Mouse (Mus musculus) left cerebral cortex, postnatal 36 days (tissue): Measurements from ENCODE around the gene Gipr. TPM values are rescaled to one million over a fixed set of nuclear protein-coding genes. Genes with fewer than 3 reads are reported as not detected.
A peak's percentile ranks its signal among the peaks of the same experiment; 100 is the strongest.
"Not testable (repeated sequence)": the region's sequence is repeated elsewhere in the genome, so short reads cannot be mapped to it uniquely, and the experiment has no call there.

Experiments
- DNase-seq, 2 experiments: peaks; one replicate each; pipeline ENCODE4 v3.0.0; 2021 to 2022; ENCODE audit warnings: low spot score in 2 of 2, mixed read lengths in 1 of 2
- intact Hi-C: fragments of 180-260 bp; cut with DNase I; formaldehyde crosslinking; loops from one replicate; pipeline ENCODE4 v1.15.1; 2025
- total RNA-seq, 2 experiments: library from RNA; stranded (reverse); gene quantifications; 2 replicates each; pipeline ENCODE4 v1.2.3; 2021

Gene Gipr
- total RNA-seq, 2 experiments from 2014 or later = 0.89 to 2.6 TPM

- intact Hi-C loops = loop anchor here (1.0 kb wide), 1 partner anchor 14 kb away; no protein-coding TSS in a partner anchor
- DNase-seq = no peak
Measured at GRCm38 (mm10) chr7:19155825-19156475, 10.0 kb downstream of the Gipr start.

GRCm38 (mm10) chr7:19154796-19155195, 11.1 kb downstream of the Gipr start:
- DNase-seq = no peak
- intact Hi-C loops = no loop called here

- intact Hi-C loops, DNase-seq: not testable (repeated sequence)
Measured at GRCm38 (mm10) chr7:19151121-19151520, 14.8 kb downstream of the Gipr start.

GRCm38 (mm10) chr7:19149626-19150025, 16.3 kb downstream of the Gipr start, which contains the start of gene Snrpd2:
TSS of gene Snrpd2 (plus strand) at chr7:19149722.
- peak; percentile 94 for DNase-seq
- intact Hi-C loops = no loop called here

GRCm38 (mm10) chr7:19148875-19149541, 16.9 kb downstream of the Gipr start, which contains the start of gene Qpctl:
TSS of gene Qpctl (minus strand) at chr7:19149291.
- peak; percentile 97 to 98 for DNase-seq
- intact Hi-C loops = no loop called here

- intact Hi-C loops = no loop called here
- DNase-seq = no peak
Measured at GRCm38 (mm10) chr7:19148180-19148874, 17.6 kb downstream of the Gipr start.

- intact Hi-C loops = no loop called here
Measured at GRCm38 (mm10) chr7:19147497-19148045, 18.4 kb downstream of the Gipr start.

GRCm38 (mm10) chr7:19146793-19147192, 19.1 kb downstream of the Gipr start:
- intact Hi-C loops = no loop called here
- no peak for DNase-seq

More at GRCm38 (mm10) chr7:19147497-19148045, 18.4 kb downstream of the Gipr start:
- DNase-seq = no peak

GRCm38 (mm10) chr7:19137380-19137779, 28.5 kb downstream of the Gipr start:
- intact Hi-C loops = no loop called here
- DNase-seq = peak; percentile 49 to 66

- DNase-seq = peak; percentile 71 to 73
- intact Hi-C loops = no loop called here
Measured at GRCm38 (mm10) chr7:19136673-19137334, 29.1 kb downstream of the Gipr start.

- intact Hi-C loops = no loop called here
- no peak for DNase-seq
Measured at GRCm38 (mm10) chr7:19136168-19136567, 29.8 kb downstream of the Gipr start.

GRCm38 (mm10) chr7:19131324-19131848, 34.5 kb downstream of the Gipr start:
- intact Hi-C loops = no loop called here
- DNase-seq = peak; percentile 95 to 96

- intact Hi-C loops = no loop called here
- no peak for DNase-seq
Measured at GRCm38 (mm10) chr7:19130657-19131056, 35.3 kb downstream of the Gipr start.

GRCm38 (mm10) chr7:19129396-19129795, 36.5 kb downstream of the Gipr start:
- no peak for DNase-seq
- intact Hi-C loops = no loop called here

- no peak for DNase-seq
- intact Hi-C loops = no loop called here
Measured at GRCm38 (mm10) chr7:19127744-19128143, 38.2 kb downstream of the Gipr start.

- intact Hi-C loops = no loop called here
- DNase-seq = no peak
Measured at GRCm38 (mm10) chr7:19124713-19125112, 41.2 kb downstream of the Gipr start.

GRCm38 (mm10) chr7:19121686-19122085, 44.2 kb downstream of the Gipr start:
- no peak for DNase-seq
- intact Hi-C loops = no loop called here

GRCm38 (mm10) chr7:19119631-19120429, 46.1 kb downstream of the Gipr start, which contains the start of gene Fbxo46:
TSS of gene Fbxo46 (plus strand) at chr7:19119859.
- intact Hi-C loops = loop anchor here (1.0 kb wide), 1 partner anchor 96 kb away; the partner anchor contains the start of gene Sympk

More at GRCm38 (mm10) chr7:19119631-19120429, 46.1 kb downstream of the Gipr start, which contains the start of gene Fbxo46:
- DNase-seq = peak; percentile 91 to 93
